Mouse (Mus musculus) G1E (cell line): ENCODE data around the gene Serpina1e.

Experiments
- CTCF ChIP-seq: IDR thresholded peaks from 2 replicates; pipeline ENCODE4 v1.5.1; 2012; ENCODE audit warnings: low read depth, low read length, inconsistent platforms, mixed read lengths
- GATA1 ChIP-seq: IDR thresholded peaks from 2 replicates; pipeline ENCODE4 v1.6.1; 2012; ENCODE audit warnings: borderline replicate concordance, low read length, inconsistent platforms, mixed read lengths
- GATA2 ChIP-seq: IDR thresholded peaks from 2 replicates; pipeline ENCODE4 v1.6.1; 2012; ENCODE audit warnings: low read depth, low read length, inconsistent platforms, borderline replicate concordance
- POLR2AphosphoS5 ChIP-seq: IDR thresholded peaks from 2 replicates; pipeline ENCODE4 v1.6.1; 2012; ENCODE audit warnings: low read depth, low read length, inconsistent platforms; ENCODE audit not compliant: insufficient replicate concordance
- TAL1 ChIP-seq: conservative IDR thresholded peaks from 2 replicates; pipeline ENCODE4 v1.6.1; 2012; ENCODE audit warnings: low read depth, low read length, inconsistent platforms, mixed read lengths

GRCm38 (mm10) chr12:103985868-103986267 lies 27.1 kb upstream of the Serpina1e start:
- TF ChIP-seq CTCF, result no peak
- no peak for TF ChIP-seq GATA1
- TF ChIP-seq TAL1, result no peak
- no peak for TF ChIP-seq GATA2
- TF ChIP-seq POLR2AphosphoS5, result no peak
